Mouse (Mus musculus): Measurements from ENCODE around the gene Fat2.

Fat2 gene

DNA sequence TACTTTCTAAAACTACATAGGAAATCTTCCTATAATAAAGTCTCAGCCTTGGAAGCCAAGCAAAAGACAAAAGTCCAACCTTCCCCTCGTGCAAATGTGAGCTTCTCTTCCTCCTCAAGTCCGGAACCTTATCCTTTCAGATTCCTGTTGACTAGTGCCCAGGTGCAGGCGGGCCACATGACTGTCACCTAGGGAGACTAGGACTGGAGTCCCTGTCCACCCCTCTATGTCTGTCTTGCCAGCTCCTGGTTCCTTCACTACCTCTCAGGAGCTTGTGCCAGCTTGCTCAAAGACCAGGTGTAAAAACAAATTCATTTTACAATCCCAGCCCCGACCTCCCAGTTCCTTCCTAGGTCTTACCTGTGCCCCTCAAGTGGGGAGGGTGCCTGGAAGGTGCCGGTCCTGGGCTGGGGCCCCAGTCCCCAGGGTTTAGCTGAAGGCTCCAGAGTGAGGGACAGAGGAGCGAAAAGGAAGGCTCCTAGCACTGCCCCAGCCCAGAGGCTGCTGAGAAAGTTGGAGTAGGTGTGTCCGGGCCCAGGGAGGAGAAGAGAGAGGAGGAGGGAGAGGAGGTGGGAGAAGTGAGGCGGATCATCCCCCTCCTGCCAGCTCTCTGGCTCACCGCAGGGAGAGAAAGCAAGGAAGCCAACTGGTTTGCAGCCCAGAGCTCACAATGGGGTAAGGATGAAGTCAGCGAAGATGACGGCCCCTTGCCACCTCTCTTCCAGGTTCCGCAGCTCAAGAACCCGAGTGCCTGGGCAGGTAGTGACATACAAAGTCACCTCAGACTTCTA is at the start of gene Fat2:
TSS of gene Fat2 (minus strand) at position 464 of the 791 bp plus-strand sequence.
- no peak for DNase-seq (ENCODE audit: low spot score in 2 of 2)

DNA sequence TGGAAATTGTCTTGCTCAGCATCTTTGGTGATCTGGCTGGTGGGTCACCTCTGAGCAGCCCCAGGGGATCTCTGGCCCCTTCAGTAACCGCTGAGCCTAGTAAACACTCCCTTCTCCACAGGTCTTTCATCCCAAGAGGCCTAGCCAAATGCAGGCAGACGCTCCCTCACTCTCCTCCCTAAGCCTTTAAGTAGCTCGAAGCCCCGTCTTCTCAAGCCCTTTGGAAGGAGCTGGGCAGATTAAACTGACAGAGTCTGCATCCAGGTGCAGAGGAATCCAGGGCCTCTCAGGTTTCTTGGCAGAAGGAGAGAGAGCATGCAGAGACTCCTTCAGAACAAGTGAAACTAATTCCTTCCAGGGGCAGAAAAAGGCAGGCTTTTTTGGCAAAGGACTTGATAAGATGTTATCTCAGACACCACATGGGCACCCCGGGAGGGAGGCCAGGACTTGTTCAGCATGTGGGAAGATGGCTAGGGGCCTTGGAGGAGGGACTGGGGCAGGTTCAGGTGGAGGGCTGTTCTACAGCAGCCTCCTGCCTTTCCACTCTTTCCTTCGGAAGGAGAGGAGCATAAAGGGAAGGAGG is 47.2 kb upstream of the Fat2 start:
- DNase-seq (ENCODE audit: low spot score in 2 of 2) = no peak

GRCm38 (mm10) chr11:55380908-55381307 is 44.5 kb upstream of the Fat2 start:
- DNase-seq (ENCODE audit: low spot score in 2 of 2) = no peak

- DNase-seq (ENCODE audit: low spot score in 2 of 2) = peak; percentile 37 to 40
Observed at GRCm38 (mm10) chr11:55378371-55378770, 42.0 kb upstream of the Fat2 start.

DNA sequence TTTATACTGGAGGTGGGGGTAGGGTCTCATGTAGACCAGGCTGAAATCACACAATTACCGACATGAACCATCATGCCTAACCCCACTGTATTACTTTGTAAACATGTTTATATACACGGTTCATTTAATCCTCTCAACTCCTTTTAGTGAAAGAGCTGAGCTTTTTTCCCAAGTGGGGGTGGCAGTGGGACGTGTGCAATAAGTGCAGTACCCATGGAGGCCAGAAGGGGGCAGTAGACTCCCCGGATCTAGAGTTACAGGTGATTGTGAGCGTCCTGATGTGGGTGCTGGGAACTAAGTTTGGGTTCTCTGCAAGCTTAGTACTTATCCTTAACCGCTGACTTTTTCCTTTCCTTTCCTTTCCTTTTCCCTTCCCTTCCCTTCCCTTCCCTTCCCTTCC is 37.5 kb upstream of the Fat2 start:
- no peak for DNase-seq (ENCODE audit: low spot score in 2 of 2)

GRCm38 (mm10) chr11:55373373-55373772 is 37.0 kb upstream of the Fat2 start:
- DNase-seq (ENCODE audit: low spot score in 2 of 2) = no peak

- no peak for DNase-seq (ENCODE audit: low spot score in 2 of 2)
Observed at GRCm38 (mm10) chr11:55372001-55372400, 35.6 kb upstream of the Fat2 start.

GRCm38 (mm10) chr11:55369093-55369471 is 32.7 kb upstream of the Fat2 start:
- DNase-seq (ENCODE audit: low spot score in 2 of 2) = no peak

DNA sequence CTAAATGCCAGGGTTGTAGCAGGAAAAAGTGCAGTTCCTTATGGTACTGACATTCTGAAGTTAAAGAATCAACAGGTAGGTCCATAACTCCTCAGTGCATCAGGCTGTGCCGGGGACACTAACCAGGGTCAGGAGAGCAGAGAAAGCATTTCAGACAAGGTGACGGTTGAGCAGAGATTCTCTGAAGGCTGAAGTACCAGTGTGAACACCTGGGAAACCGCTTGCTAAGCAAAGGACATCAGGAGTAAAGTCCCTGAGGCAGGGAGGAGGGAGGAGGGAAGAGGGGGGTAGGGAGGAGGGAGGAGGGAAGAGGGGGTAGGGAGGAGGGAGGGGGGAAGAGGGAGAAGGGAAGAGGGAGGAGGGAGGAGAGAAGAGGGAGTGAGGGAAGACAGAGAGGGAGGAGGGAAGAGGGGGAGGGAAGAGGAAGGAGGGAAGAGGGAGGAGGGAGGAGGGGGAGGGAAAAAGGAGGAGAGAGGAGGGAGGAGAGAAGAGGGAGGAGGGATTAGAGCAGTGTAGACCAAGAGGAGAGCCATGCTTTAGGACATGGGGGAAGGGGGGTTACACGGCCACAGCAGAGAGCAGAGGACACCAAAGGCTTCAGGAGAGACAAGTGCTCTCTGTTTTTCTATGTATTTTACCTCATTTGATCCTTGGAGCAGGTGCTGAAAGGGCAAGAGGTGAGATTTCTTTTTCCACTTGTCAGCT is 32.2 kb upstream of the Fat2 start:
- no peak for DNase-seq (ENCODE audit: low spot score in 2 of 2)

GRCm38 (mm10) chr11:55367783-55368182 is 31.4 kb upstream of the Fat2 start:
- DNase-seq (ENCODE audit: low spot score in 2 of 2) = no peak

DNA sequence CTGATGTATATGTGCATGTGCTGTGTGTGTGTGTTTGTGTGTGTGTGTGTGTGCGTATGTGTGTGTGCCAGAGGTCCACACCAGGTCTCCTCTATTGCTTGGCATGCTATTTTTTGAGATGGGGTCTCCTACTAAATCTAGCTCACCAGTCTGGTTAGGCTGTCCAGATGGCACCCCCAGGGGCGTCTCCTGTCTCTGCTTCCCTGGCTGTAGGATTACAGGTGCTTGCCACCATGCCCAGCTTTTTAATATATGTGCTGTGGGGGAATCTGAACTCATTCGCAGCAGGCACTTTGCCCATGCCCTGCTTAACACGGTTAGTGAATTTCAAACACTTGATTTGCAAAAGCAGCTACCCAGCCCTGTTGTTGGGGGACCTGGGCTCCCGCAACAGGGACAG is 29.5 kb upstream of the Fat2 start:
- no peak for DNase-seq (ENCODE audit: low spot score in 2 of 2)

DNA sequence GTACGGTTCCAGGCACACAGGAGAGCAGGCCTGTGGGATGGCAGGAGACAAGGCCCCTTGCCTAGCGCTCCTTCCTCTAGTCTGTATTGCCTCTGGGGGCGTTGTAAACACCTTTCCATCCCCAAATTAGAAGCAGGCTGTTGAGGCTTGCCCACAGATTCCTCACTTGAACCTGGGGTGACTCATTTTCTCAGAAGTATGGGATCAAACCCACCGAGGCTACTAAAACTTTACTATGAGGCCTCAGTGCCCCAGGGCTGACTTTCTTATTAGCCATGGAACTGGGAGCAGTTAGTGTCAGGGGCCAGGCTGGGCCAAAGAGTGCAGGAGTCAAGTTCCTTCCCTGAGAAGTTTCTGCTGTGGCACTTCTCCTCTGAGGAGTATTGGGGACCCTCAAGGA is 28.9 kb upstream of the Fat2 start:
- DNase-seq (ENCODE audit: low spot score in 2 of 2) = no peak

GRCm38 (mm10) chr11:55364662-55365061 is 28.3 kb upstream of the Fat2 start:
- DNase-seq (ENCODE audit: low spot score in 2 of 2) = no peak

DNA sequence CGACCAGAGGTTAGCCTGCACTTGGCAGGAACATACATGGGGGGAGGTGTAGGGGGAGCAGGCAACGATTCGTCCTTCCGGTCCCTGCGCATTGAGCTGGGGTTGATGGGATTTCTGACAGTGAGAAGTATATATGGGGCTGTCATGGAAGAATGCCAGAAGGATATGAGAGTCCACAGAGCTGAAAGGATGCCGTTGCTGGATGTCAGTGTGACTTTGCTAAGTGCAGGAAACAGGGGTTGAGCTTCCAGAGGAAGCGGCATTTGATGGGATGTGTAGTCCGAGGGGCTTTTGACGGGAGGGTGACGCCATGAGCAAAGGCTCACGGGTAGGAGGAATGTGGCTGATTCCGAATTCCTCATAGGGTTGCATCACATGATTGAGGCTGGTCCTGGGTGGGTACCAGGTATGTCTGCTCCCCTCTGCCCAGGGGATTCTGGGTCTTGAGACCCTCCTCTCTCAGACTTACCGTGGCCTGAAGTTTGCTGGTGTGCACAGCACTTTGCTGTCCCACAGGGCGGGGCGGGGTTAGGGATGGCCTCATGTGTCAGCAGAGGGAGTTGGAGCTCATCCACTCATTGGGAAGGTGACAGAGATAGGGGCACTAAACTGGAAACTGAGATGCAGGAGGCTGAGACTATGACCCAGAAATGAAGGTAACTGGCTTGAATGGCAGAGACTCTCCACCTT is 21.9 kb upstream of the Fat2 start:
- DNase-seq (ENCODE audit: low spot score in 2 of 2) = no peak

DNA sequence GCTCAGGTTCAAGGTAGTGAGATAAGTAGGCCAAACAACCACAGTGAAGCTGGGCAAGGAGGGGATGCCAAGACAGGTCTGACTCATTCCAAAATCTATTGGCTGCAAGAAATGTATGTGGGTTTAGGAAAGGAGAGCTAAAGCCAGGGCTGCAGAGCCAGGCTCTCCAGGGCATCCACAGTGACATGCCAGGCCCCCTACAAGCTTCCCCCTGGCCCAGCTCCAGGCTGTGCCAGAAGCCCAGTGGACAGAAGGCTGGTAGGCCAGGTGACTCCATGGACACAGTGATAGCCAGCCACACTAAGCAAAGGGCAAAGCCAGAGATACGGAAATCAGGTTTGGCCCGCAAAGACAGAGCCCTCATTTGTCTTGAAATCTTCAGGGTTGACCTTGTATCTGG is 20.5 kb upstream of the Fat2 start:
- no peak for DNase-seq (ENCODE audit: low spot score in 2 of 2)

DNA sequence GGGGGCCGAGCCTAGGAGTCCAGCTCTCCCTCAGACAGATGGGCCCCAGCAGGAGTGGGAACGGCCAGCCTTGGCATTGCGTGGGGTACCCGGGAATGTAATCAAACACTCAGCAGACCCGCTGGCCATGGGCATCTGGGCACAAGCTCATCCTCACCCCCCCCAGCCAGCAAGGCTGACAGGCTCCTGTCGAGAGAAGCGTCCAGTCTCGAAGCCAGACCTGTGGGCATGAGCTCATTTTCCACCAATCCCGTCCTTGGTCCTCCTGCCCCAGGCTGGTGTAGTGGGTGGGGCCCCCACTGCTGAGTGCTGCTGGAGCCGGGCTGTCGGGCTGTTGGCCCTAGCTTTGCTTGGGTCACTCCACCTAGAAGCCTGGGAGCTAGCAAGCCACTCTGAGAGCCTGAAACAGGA is 5.6 kb upstream of the Fat2 start:
- no peak for DNase-seq (ENCODE audit: low spot score in 2 of 2)

GRCm38 (mm10) chr11:55340789-55341188 is 4.4 kb upstream of the Fat2 start:
- no peak for DNase-seq (ENCODE audit: low spot score in 2 of 2)

GRCm38 (mm10) chr11:55337032-55337769 is 837 bp upstream of the Fat2 start:
- no peak for DNase-seq (ENCODE audit: low spot score in 2 of 2)

- DNase-seq (ENCODE audit: low spot score in 2 of 2) = no peak
Observed at GRCm38 (mm10) chr11:55335314-55336076, 869 bp downstream of the Fat2 start.

DNA sequence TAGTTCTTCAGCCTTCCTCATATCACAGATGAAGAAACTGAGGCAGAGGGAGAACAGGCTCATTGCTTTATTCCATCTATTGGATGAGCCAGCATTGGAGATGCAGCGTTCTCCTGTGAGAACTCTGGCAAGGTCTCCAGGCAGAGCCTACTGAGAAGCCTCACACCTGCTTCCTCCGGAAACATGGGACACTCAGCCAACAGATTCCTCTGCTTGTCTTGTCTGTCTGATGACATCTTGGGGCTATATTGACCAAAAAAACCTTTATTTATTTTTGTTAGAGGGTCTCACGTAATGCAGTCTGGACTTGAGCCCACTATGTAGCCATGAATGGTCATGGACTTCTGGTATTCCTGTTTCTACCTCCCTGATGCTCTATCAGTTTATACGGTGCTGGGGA is 1.8 kb downstream of the Fat2 start:
- no peak for DNase-seq (ENCODE audit: low spot score in 2 of 2)

DNA sequence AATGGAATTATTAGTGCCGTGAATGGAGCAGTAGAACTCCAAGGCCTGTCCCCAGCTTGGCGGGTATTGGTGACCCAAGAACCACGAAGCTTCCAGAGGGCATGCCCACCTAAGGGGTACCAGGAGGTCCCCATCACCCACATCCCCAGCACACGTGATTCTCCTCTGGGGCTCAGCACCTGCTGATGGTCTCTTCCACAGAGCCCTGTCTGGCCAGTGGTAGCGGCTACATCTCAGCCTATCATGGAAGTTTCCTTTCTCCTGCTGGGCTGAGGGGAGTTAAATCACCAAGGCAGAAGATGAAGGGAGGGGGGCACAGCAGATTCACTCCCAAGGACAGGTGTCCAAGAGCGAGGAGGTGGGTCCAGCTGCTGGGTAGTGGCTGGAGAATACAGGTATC is 2.3 kb downstream of the Fat2 start:
- no peak for DNase-seq (ENCODE audit: low spot score in 2 of 2)
